Mouse (Mus musculus): ENCODE data around the gene Rab11fip5. TPM values are rescaled to one million over a fixed set of nuclear protein-coding genes. Genes with fewer than 3 reads are reported as not detected.

The Rab11fip5 gene
- polyA plus RNA-seq, 1 experiment from 2014 or later = 21.3 TPM

DNA sequence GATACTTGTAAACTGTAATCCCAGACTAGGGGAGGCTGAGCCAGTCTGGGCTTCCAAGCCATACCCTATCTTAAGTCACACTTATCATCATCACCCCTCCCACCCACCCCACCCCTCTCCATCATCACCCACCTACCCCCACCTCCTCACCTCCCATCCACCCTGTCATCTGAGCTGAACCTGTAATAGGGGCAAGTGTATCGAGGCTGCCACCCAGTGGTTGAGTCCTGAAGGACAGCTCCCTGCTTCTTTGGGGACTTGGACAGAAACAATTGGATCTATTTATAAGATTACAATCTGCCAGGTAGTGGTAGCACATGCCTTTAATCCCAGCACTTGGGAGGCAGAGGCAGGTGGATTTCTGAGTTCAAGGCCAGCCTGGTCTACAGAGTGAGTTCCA, 22.7 kb upstream of the Rab11fip5 start:
- H3K4me1 ChIP-seq (replicated peaks; ENCODE audit: control insufficient read depth, insufficient read depth, low read length) = no peaks in the 10 kb centered on the region
- no peaks in the 10 kb centered on the region for H3K27me3 ChIP-seq (ENCODE audit: control insufficient read depth, insufficient read depth, low read length)
- H3K9me3 ChIP-seq (ENCODE audit: control insufficient read depth, low read length) = no peaks in the 10 kb centered on the region
- WGBS = 19% methylated on average over 1 of the region's 1 CpGs
- no peak for ATAC-seq (ENCODE audit: low FRiP score)
- no peaks in the 10 kb centered on the region for H3K36me3 ChIP-seq (replicated peaks; ENCODE audit: control insufficient read depth, insufficient read depth)
- H3K27ac ChIP-seq = no peak overlapping the region
- no peak overlapping the region for H3K4me3 ChIP-seq (replicated peaks; ENCODE audit: low read length)
- no peak overlapping the region for H3K9ac ChIP-seq
- DNase-seq (ENCODE audit: low spot score) = no peak
- no peak overlapping the region for H3K4me2 ChIP-seq (replicated peaks)

DNA sequence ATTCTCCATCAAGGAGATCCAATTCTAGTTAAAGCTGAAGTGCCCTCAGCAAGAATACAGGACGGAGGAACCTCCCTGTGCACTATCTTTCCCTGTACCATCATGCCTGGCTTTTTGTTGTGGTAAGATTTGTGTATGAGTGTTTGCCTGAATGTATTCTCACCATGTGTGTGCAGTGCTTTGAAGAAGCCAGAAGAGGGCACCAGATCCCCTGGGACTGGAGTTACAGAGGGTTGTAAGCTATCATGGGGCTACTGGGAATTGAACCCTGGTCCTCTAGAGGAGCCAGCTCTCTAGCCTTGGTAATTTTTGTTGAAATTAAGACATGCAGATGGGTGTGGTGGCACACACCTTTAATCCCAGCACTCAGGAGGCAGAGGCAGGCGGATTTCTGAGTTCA, 20.9 kb upstream of the Rab11fip5 start:
- ATAC-seq (ENCODE audit: low FRiP score) = no peak
- H3K9me3 ChIP-seq (ENCODE audit: control insufficient read depth, low read length) = no peaks in the 10 kb centered on the region
- H3K27me3 ChIP-seq (ENCODE audit: control insufficient read depth, insufficient read depth, low read length) = no peaks in the 10 kb centered on the region
- no peaks in the 10 kb centered on the region for H3K4me1 ChIP-seq (replicated peaks; ENCODE audit: control insufficient read depth, insufficient read depth, low read length)
- H3K4me2 ChIP-seq (replicated peaks) = no peak overlapping the region
- WGBS = 75% methylated on average over 2 of the region's 2 CpGs
- H3K27ac ChIP-seq = no peak overlapping the region
- no peaks in the 10 kb centered on the region for H3K36me3 ChIP-seq (replicated peaks; ENCODE audit: control insufficient read depth, insufficient read depth)
- no peak overlapping the region for H3K4me3 ChIP-seq (replicated peaks; ENCODE audit: low read length)
- no peak for DNase-seq (ENCODE audit: low spot score)
- no peak overlapping the region for H3K9ac ChIP-seq

DNA sequence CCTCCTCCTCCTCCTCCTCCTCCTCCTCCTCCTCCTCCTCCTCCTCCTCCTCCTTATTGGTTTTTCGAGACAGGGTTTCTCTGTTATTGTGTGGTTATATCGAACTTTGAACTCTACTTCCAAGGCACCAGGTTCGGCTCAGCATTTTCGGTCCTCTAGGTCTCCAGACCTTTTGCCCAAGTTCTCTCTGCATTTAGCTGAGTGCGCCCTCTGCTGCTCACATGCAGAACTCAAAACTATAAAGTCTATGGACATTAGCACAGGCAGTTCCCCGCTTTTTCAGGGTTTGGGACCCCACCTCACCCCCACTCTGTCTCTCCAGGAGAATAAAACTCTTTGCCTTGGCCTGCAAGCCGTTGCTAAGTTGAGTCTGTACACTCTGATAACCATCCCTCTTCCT, 17.4 kb upstream of the Rab11fip5 start:
- Histone ChIP-seq H3K4me3 (replicated peaks; ENCODE audit: low read length) (no peak overlapping the region), H3K27ac (no peak overlapping the region), H3K4me2 (replicated peaks) (no peak overlapping the region), H3K4me1 (replicated peaks; ENCODE audit: control insufficient read depth, insufficient read depth, low read length) (no peaks in the 10 kb centered on the region), H3K36me3 (replicated peaks; ENCODE audit: control insufficient read depth, insufficient read depth) (no peaks in the 10 kb centered on the region), H3K9me3 (ENCODE audit: control insufficient read depth, low read length) (no peaks in the 10 kb centered on the region), H3K27me3 (ENCODE audit: control insufficient read depth, insufficient read depth, low read length) (no peaks in the 10 kb centered on the region), H3K9ac (no peak overlapping the region)
- 12% methylated on average over 5 of the region's 7 CpGs for WGBS
- ATAC-seq (ENCODE audit: low FRiP score) = no peak
- DNase-seq (ENCODE audit: low spot score) = peak; percentile 77

DNA sequence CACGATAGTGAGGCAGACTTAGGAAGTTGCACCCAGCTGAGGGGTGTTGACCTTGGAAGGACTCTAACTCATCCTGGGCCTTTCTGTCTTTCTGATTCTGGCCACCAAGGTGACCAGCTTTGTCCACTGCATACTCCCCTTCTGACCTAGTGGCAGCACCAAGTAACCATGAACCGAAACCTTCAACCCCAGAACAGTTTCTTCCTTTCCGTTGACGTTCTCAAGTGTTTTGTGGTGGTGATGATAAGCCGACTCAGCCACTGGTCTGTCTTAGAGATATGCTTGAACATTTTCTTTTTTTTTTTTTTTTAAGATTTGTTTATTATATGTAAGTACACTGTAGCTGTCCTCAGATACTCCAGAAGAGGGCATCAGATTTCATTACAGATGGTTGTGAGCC, 14.2 kb upstream of the Rab11fip5 start:
- H3K4me1 ChIP-seq (replicated peaks; ENCODE audit: control insufficient read depth, insufficient read depth, low read length) = no peaks in the 10 kb centered on the region
- H3K4me2 ChIP-seq (replicated peaks) = no peak overlapping the region
- WGBS = 79% methylated on average over 5 of the region's 5 CpGs
- H3K9ac ChIP-seq = no peak overlapping the region
- H3K36me3 ChIP-seq (replicated peaks; ENCODE audit: control insufficient read depth, insufficient read depth) = no peaks in the 10 kb centered on the region
- no peak overlapping the region for H3K4me3 ChIP-seq (replicated peaks; ENCODE audit: low read length)
- DNase-seq (ENCODE audit: low spot score) = no peak
- no peaks in the 10 kb centered on the region for H3K9me3 ChIP-seq (ENCODE audit: control insufficient read depth, low read length)
- H3K27me3 ChIP-seq (ENCODE audit: control insufficient read depth, insufficient read depth, low read length) = no peaks in the 10 kb centered on the region
- H3K27ac ChIP-seq = no peak overlapping the region
- ATAC-seq (ENCODE audit: low FRiP score) = no peak

DNA sequence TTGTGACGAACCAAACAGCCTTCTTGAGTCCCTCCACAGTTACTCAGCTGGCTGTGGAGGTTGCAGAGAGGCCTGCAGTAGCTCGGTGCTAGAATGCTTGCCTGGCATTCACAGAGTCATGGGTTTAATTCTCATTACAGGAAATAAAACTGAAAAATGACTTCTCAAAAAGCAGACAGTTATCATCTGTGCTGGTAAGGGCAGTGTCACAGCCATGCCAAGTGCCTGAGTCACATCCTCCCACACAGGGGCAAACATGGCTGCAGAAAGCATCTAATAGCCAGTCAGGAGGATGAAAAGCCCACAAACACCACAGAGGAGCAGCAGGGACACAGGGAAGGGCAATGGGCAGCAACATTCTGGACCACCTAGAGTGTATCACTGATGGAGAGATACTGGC, 8.4 kb upstream of the Rab11fip5 start:
- Histone ChIP-seq H3K27me3 (ENCODE audit: control insufficient read depth, insufficient read depth, low read length) (no peaks in the 10 kb centered on the region), H3K9ac (no peak overlapping the region), H3K9me3 (ENCODE audit: control insufficient read depth, low read length) (no peaks in the 10 kb centered on the region), H3K4me3 (replicated peaks; ENCODE audit: low read length) (no peak overlapping the region), H3K36me3 (replicated peaks; ENCODE audit: control insufficient read depth, insufficient read depth) (no peaks in the 10 kb centered on the region), H3K4me2 (replicated peaks) (no peak overlapping the region), H3K4me1 (replicated peaks; ENCODE audit: control insufficient read depth, insufficient read depth, low read length) (no peaks in the 10 kb centered on the region), H3K27ac (no peak overlapping the region)
- ATAC-seq (ENCODE audit: low FRiP score) (no peak), DNase-seq (ENCODE audit: low spot score) (no peak)
- 77% methylated on average over 2 of the region's 2 CpGs for WGBS

DNA sequence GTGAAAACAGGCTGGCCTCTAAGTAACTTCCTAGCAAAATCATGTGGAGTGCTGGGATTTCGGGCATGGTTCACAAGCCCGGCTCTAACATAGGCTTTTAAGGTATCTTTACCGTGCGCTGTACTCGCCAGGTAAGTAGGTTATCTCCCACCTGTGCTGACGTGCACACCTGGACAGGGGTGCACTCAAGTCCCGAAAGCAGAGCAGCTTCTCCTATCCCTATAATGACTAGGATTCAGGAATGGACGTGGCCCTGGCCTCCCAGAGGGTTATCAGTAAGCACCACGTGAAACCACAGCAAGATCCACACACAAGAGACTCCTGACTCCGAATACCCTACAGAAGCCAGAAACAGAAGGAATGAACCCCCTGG, 7.2 kb upstream of the Rab11fip5 start:
- 81% methylated on average over 10 of the region's 10 CpGs for WGBS
- Histone ChIP-seq H3K4me3 (replicated peaks; ENCODE audit: low read length) (no peak overlapping the region), H3K4me2 (replicated peaks) (no peak overlapping the region), H3K27me3 (ENCODE audit: control insufficient read depth, insufficient read depth, low read length) (no peaks in the 10 kb centered on the region), H3K9me3 (ENCODE audit: control insufficient read depth, low read length) (no peaks in the 10 kb centered on the region), H3K36me3 (replicated peaks; ENCODE audit: control insufficient read depth, insufficient read depth) (no peaks in the 10 kb centered on the region), H3K4me1 (replicated peaks; ENCODE audit: control insufficient read depth, insufficient read depth, low read length) (no peaks in the 10 kb centered on the region), H3K27ac (no peak overlapping the region), H3K9ac (no peak overlapping the region)
- DNase-seq (ENCODE audit: low spot score) (no peak), ATAC-seq (ENCODE audit: low FRiP score) (no peak)

DNA sequence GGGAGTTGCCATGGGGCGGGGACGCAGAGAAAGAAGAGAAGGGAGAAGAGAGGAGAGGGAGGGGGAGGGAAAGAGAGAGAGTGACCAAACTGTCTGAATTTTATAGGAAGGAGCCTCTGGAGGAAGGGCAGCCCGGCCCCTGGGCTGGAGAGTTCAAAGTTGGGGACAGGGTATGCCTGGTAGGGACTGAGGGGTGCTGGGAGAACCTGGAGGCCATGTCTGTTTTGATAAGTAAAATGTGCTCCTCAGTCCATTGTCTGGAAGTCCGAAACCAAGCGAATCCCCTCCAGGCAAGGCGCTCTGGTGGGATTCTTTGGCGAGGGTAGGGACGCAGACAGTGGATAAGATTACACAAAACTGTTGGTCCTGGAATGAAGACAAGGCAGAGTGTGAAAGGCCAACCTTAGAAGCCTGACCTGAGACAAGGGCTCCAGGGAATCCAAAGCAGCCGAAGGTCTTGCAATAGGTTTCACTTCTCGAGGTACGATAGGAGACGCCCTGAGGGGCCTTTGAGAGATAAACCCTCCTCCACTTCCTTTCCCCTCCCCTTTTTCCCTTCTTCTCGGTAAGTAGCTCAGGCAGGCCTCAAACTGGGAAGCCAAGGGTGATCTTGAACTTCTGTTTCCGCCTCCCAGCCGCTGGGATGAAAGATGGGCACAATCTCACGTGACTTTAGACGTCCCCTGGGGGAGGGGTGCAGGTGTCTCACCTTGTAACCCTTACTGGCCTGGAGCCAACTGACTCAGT, 6.6 kb upstream of the Rab11fip5 start:
- H3K4me2 ChIP-seq (replicated peaks) = 0 out of 2 replicates have a peak overlapping the region, but pooled peaks have one; percentile 10
- H3K27me3 ChIP-seq (ENCODE audit: control insufficient read depth, insufficient read depth, low read length) = no peaks in the 10 kb centered on the region
- 23% methylated on average over 17 of the region's 17 CpGs for WGBS
- H3K4me3 ChIP-seq (replicated peaks; ENCODE audit: low read length) = no peak overlapping the region
- H3K4me1 ChIP-seq (replicated peaks; ENCODE audit: control insufficient read depth, insufficient read depth, low read length) = no peaks in the 10 kb centered on the region
- H3K36me3 ChIP-seq (replicated peaks; ENCODE audit: control insufficient read depth, insufficient read depth) = no peaks in the 10 kb centered on the region
- H3K27ac ChIP-seq = no peak overlapping the region
- no peak overlapping the region for H3K9ac ChIP-seq
- DNase-seq (ENCODE audit: low spot score) (no peak), ATAC-seq (ENCODE audit: low FRiP score) (peak; percentile 34; the same call in 1 of the 2 replicates)
- H3K9me3 ChIP-seq (ENCODE audit: control insufficient read depth, low read length) = no peaks in the 10 kb centered on the region

DNA sequence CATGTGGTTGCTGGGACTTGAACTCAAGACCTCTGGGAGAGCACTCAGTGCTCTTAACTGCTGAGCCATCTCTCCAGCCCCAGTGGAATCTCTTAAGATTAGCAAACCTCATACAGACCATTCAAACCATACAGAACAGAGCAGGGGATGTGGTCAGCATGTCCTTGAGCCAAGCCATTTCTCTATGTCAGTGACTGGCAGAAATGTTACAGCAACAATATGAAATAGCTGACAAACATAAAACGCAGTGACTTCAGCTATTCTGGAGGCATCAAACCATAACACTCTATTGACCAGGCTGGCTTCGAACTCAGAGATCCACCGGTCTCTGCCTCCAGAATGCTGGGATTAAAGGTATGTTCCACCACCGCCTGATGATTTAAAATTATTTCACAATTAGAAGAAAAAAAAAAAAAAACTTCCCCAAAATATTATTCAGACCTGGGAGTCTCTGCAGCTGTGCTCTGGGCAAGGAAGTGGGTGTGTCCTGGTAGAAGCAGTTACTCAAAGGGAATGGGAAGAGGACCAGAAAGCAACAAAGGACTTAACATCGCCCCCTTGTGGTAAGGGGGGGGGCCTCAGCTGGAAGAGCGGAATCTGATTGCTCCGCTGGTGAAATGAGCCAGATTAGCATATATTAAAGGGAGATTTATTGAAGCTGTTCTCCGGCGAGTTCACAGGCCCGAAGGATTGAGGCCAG, 5.9 kb upstream of the Rab11fip5 start:
- Histone ChIP-seq H3K4me1 (replicated peaks; ENCODE audit: control insufficient read depth, insufficient read depth, low read length) (no peaks in the 10 kb centered on the region), H3K4me3 (replicated peaks; ENCODE audit: low read length) (no peak overlapping the region), H3K36me3 (replicated peaks; ENCODE audit: control insufficient read depth, insufficient read depth) (no peaks in the 10 kb centered on the region), H3K9me3 (ENCODE audit: control insufficient read depth, low read length) (no peaks in the 10 kb centered on the region), H3K27ac (no peak overlapping the region), H3K9ac (no peak overlapping the region), H3K4me2 (replicated peaks) (no peak overlapping the region), H3K27me3 (ENCODE audit: control insufficient read depth, insufficient read depth, low read length) (no peaks in the 10 kb centered on the region)
- WGBS = 27% methylated on average over 10 of the region's 10 CpGs
- ATAC-seq (ENCODE audit: low FRiP score) (peak; percentile 73; the same call in 1 of the 2 replicates), DNase-seq (ENCODE audit: low spot score) (peak; percentile 72)

DNA sequence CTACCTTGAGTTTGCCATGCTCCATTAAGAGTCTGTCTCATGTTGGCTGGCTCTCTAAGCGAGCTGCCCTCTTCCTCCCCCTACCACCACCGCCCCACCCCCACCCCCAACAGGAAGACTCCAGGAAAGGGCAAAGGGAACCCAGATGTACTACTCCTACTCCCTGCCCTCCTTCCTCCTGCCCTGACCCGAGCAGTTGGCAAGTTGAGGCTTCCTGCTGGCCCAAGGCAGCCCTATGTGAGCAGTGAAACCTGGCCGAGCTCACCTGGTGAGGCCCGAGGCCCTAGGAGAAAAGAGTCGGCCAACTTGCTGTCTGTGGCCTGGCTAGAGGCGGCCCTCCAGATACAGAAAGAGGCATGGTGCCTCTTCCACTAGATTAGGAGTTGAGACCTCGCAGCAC, 4.2 kb upstream of the Rab11fip5 start:
- Histone ChIP-seq H3K4me3 (replicated peaks; ENCODE audit: low read length) (no peak overlapping the region), H3K9me3 (ENCODE audit: control insufficient read depth, low read length) (no peaks in the 10 kb centered on the region), H3K36me3 (replicated peaks; ENCODE audit: control insufficient read depth, insufficient read depth) (no peaks in the 10 kb centered on the region), H3K9ac (no peak overlapping the region), H3K27ac (no peak overlapping the region), H3K4me2 (replicated peaks) (no peak overlapping the region), H3K4me1 (replicated peaks; ENCODE audit: control insufficient read depth, insufficient read depth, low read length) (peaks cover 4% of the 10 kb centered on the region), H3K27me3 (ENCODE audit: control insufficient read depth, insufficient read depth, low read length) (no peaks in the 10 kb centered on the region)
- 57% methylated on average over 8 of the region's 8 CpGs for WGBS
- ATAC-seq (ENCODE audit: low FRiP score) = no peak
- DNase-seq (ENCODE audit: low spot score) = no peak

Data from hindbrain, embryonic 14.5 days (tissue).